Mouse (Mus musculus) CD4-positive, CD25-positive, alpha-beta regulatory T cell, adult 4 months (primary cell): ENCODE measurements around the gene Rubcnl. TPM values are rescaled to one million over a fixed set of nuclear protein-coding genes. Genes with fewer than 3 reads are reported as not detected.

Experiments used
- ATAC-seq: one replicate; pipeline ENCODE4 v1.8.0; 2017
- polyA plus RNA-seq, 2 experiments: library from polyadenylated mRNA; unstranded; fragments of 100-300 nt; shearing (Covaris generic); gene quantifications; one replicate each; pipeline ENCODE4 v1.2.1; 2017

The Rubcnl gene
- polyA plus RNA-seq, 2 experiments from 2014 or later = 0.51 to 1.3 TPM

- no peak for ATAC-seq
Measured at GRCm38 (mm10) chr14:75071091-75071490, 55.3 kb downstream of the Rubcnl start.

GRCm38 (mm10) chr14:75075299-75076180 is 59.7 kb downstream of the Rubcnl start:
- ATAC-seq = no peak

GRCm38 (mm10) chr14:75077946-75078345 is 62.1 kb downstream of the Rubcnl start:
- ATAC-seq = no peak

Other genes with a start within 250 kb of the Rubcnl start
- 10 to 100 TPM; 30.1 to 30.3 TPM for gene Lrch1, start 68.2 kb upstream of the Rubcnl start, polyA plus RNA-seq
- not detected for gene Lrrc63, start 114.9 kb downstream of the Rubcnl start, polyA plus RNA-seq
- 1,000 to 10,000 TPM; 1,290 to 1,712 TPM for gene Lcp1, start 115.1 kb downstream of the Rubcnl start, polyA plus RNA-seq
- gene Cpb2, start 226.3 kb downstream of the Rubcnl start, polyA plus RNA-seq = not detected